ENCODE assay signal across 19 mouse cellular contexts in the genomic region with DNA sequence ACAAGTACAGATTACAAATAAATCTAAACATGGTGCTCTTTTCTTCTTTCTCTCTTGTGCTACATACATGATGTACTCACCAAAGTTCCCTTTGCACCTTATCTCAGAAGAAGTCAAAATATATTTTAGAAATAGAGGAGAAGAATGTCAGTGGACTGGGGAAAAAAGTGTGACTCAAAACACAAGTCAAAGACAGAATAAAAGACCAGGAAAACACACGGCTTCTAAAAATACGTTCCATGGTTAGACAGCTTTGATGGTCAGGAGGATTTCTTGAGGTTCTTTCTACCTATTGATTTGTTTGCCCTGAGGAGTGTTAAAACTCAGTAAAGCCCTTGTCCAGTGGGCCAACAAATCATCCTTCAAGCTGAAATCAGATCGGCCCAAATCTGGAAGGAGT.
DNase-seq lines count a peak whose midpoint lies in the region; ATAC-seq and TF ChIP-seq lines count a peak whose summit lies in the region.
"Had no signal": no experiment of that assay in that cellular context is flagged by ENCODE, and none has a peak within 500 bp of the region (broad histone marks: within the 10 kb centered on the region; RNA-seq: fewer than 3 reads in every experiment).

No protein-coding gene starts in this region.

- H3K36me3 ChIP-seq in midbrain, embryonic 11.5 days (ENCODE audit: control insufficient read depth, insufficient read depth, low read length) = no peaks in the 10 kb centered on the region
- H3K36me3 ChIP-seq in midbrain, embryonic 16.5 days (ENCODE audit: control insufficient read depth, insufficient read depth, low read length) = no peaks in the 10 kb centered on the region
- H3K36me3 ChIP-seq in CH12.LX (replicated peaks in 1 of 2; ENCODE audit: control insufficient read depth in 1 of 2, insufficient read depth in 1 of 2, low read length in 1 of 2) = no peaks in the 10 kb centered on the region
- H3K36me3 ChIP-seq: G1E had no signal

- H3K27me3 ChIP-seq in midbrain, embryonic 11.5 days (ENCODE audit: control insufficient read depth, insufficient read depth, low read length) = no peaks in the 10 kb centered on the region
- H3K27me3 ChIP-seq in midbrain, embryonic 16.5 days (ENCODE audit: control insufficient read depth, insufficient read depth, low read depth, low read length) = no peaks in the 10 kb centered on the region
- H3K27me3 ChIP-seq in CH12.LX (replicated peaks) = no peaks in the 10 kb centered on the region
- H3K27me3 ChIP-seq: Patski had no signal

- H3K4me3 ChIP-seq in midbrain, embryonic 11.5 days (ENCODE audit: low read depth, low read length) = no peak overlapping the region
- no peak overlapping the region for H3K4me3 ChIP-seq in midbrain, embryonic 16.5 days (ENCODE audit: low read depth, low read length)
- no peak overlapping the region for H3K4me3 ChIP-seq in CH12.LX (replicated peaks in 1 of 3; ENCODE audit: low read depth in 2 of 3, low read length in 2 of 3, poor library complexity in 1 of 3)

- H3K9me3 ChIP-seq in midbrain, embryonic 11.5 days (ENCODE audit: control insufficient read depth, low read length) = no peaks in the 10 kb centered on the region
- H3K9me3 ChIP-seq in midbrain, embryonic 16.5 days (replicated peaks; ENCODE audit: control insufficient read depth, low read length, poor library complexity, severe bottlenecking) = no peaks in the 10 kb centered on the region
- no peaks in the 10 kb centered on the region for H3K9me3 ChIP-seq in CH12.LX (replicated peaks; ENCODE audit: low read length)
- H3K9me3 ChIP-seq: G1E had no signal

- H3K9ac ChIP-seq in midbrain, embryonic 11.5 days (ENCODE audit: low read length) = no peak overlapping the region
- H3K9ac ChIP-seq in midbrain, embryonic 16.5 days (ENCODE audit: low read depth, low read length) = no peak overlapping the region
- H3K9ac ChIP-seq in CH12.LX (ENCODE audit: insufficient read depth, low read depth) = no peak overlapping the region

- TF ChIP-seq POLR2A in CH12.LX (IDR thresholded peaks at IDR 0.05; ENCODE audit: low read depth, low read length) = no peak

- TF ChIP-seq EP300 in CH12.LX (IDR thresholded peaks at IDR 0.05; ENCODE audit: low read length) = peak; percentile 78

- dilution Hi-C loops in CH12.LX (cut with MboI; ENCODE audit: extremely low pct_ligation_motif_present, extremely low pct_unique_long_range_greater_than_20kb, low sequenced_read_pairs) = no loop called here

- in situ Hi-C loops in CH12.LX (cut with MboI; ENCODE audit: low pct_ligation_motif_present, low pct_unique_long_range_greater_than_20kb, low sequenced_read_pairs) = no loop called here

- TF ChIP-seq RAD21 in CH12.LX (IDR thresholded peaks at IDR 0.05; ENCODE audit: low read depth, low read length) = no peak

- H3K4me1 ChIP-seq in midbrain, embryonic 11.5 days (ENCODE audit: control insufficient read depth, insufficient read depth, low read length) = no peaks in the 10 kb centered on the region
- H3K4me1 ChIP-seq in midbrain, embryonic 16.5 days (ENCODE audit: control insufficient read depth, insufficient read depth, low read length) = no peaks in the 10 kb centered on the region
- peaks cover 4 to 14% of the 10 kb centered on the region in 2 experiments for H3K4me1 ChIP-seq in CH12.LX (ENCODE audit: control insufficient read depth in 1 of 2, insufficient read depth in 2 of 2)

- no peaks in the 10 kb centered on the region for H3K79me2 ChIP-seq in CH12.LX (replicated peaks; ENCODE audit: control insufficient read depth, extremely low read depth, insufficient read depth, poor library complexity, severe bottlenecking)

- ATAC-seq in midbrain, embryonic 11.5 days (ENCODE audit: low FRiP score) = no peak
- no peak for ATAC-seq in midbrain, embryonic 16.5 days
- ATAC-seq: activated CD4-positive, CD25-positive, alpha-beta regulatory T cell, adult 4 months; CD4-positive, CD25-positive, alpha-beta regulatory T cell, adult 4 months; Patski had no signal

- peak; percentile 47 for DNase-seq in midbrain, embryonic 11.5 days (ENCODE audit: low spot score, missing footprints)
- no peak for DNase-seq in CH12.LX (ENCODE audit: extremely low read depth)
- DNase-seq in neural tube, embryonic 10.5 days (ENCODE audit: extremely low spot score, low spot score) = no peak
- DNase-seq: adrenal gland, adult 2 months; adrenal gland, adult 8-10 months; adrenal gland, postnatal 10 days; adrenal gland, postnatal 14 days; adrenal gland, postnatal 25 days; adrenal gland, postnatal 36 days; B cell, adult 2 months; cerebellum, adult 11 months; cerebellum, adult 11-12 months; cerebellum, adult 18-20 months; cerebellum, adult 2 months had no signal

- H3K27ac ChIP-seq in midbrain, embryonic 11.5 days (ENCODE audit: low read depth, low read length) = no peak overlapping the region
- H3K27ac ChIP-seq in midbrain, embryonic 16.5 days (ENCODE audit: low read length) = no peak overlapping the region
- no peak overlapping the region for H3K27ac ChIP-seq in CH12.LX (ENCODE audit: insufficient read depth, low read depth)

- no peak for TF ChIP-seq CTCF in CH12.LX (conservative IDR thresholded peaks at IDR 0.05 in 1 of 2, IDR thresholded peaks at IDR 0.05 in 1 of 2; ENCODE audit: low read depth in 2 of 2, low read length in 2 of 2)

- H3K4me2 ChIP-seq in midbrain, embryonic 11.5 days = no peak overlapping the region
- no peak overlapping the region for H3K4me2 ChIP-seq in midbrain, embryonic 16.5 days (ENCODE audit: low read length)
- peak overlapping the region; percentile 8; the same call in 1 of the 2 replicates for H3K4me2 ChIP-seq in CH12.LX (ENCODE audit: insufficient read depth, low read depth, poor library complexity, severe bottlenecking)

- 91% methylated on average over 3 of the region's 3 CpGs for WGBS in midbrain, embryonic 11.5 days
- 92% methylated on average over 3 of the region's 3 CpGs for WGBS in midbrain, embryonic 16.5 days

TF ChIP-seq in CH12.LX, 34 proteins besides CTCF, POLR2A, EP300 and RAD21:
- TF ChIP-seq E2F4 (IDR thresholded peaks at IDR 0.05; ENCODE audit: insufficient replicate concordance, low read depth, low read length) = no peak
- no peak for TF ChIP-seq KAT2A (IDR thresholded peaks at IDR 0.05; ENCODE audit: insufficient replicate concordance, low read length)
- TF ChIP-seq ETS1 (conservative IDR thresholded peaks at IDR 0.05; ENCODE audit: low read depth, low read length) = peak; percentile 43; the same call in 1 of the 2 replicates
- TF ChIP-seq TBP (conservative IDR thresholded peaks at IDR 0.05; ENCODE audit: low read depth, low read length) = no peak
- TF ChIP-seq NELFE (IDR thresholded peaks at IDR 0.05; ENCODE audit: low read depth, low read length) = no peak
- TF ChIP-seq MAZ (IDR thresholded peaks at IDR 0.05; ENCODE audit: low read depth, low read length) = no peak
- TF ChIP-seq MYC (IDR thresholded peaks at IDR 0.05; ENCODE audit: low read depth, low read length) = no peak
- TF ChIP-seq JUN (IDR thresholded peaks at IDR 0.05; ENCODE audit: insufficient read depth, low read depth, low read length) = peak; percentile 14; the same call in 1 of the 2 replicates
- no peak for TF ChIP-seq MXI1 (IDR thresholded peaks at IDR 0.05; ENCODE audit: low read depth, low read length)
- peak; percentile 88 for TF ChIP-seq MEF2A (IDR thresholded peaks at IDR 0.05; ENCODE audit: borderline replicate concordance, low read depth, low read length)
- TF ChIP-seq SIN3A (IDR thresholded peaks at IDR 0.05; ENCODE audit: low read length) = 0 out of 2 replicates have a peak, but pooled peaks have one; percentile 15
- no peak for TF ChIP-seq SMC3 (IDR thresholded peaks at IDR 0.05; ENCODE audit: low read depth, low read length)
- TF ChIP-seq CHD1 (IDR thresholded peaks at IDR 0.05; ENCODE audit: low read depth, low read length) = no peak
- TF ChIP-seq BHLHE40 (IDR thresholded peaks at IDR 0.05; ENCODE audit: low read depth, low read length) = peak; percentile 32; the same call in 1 of the 2 replicates
- no peak for TF ChIP-seq MAFK (IDR thresholded peaks at IDR 0.05; ENCODE audit: insufficient replicate concordance, low read length)
- TF ChIP-seq ZNF384 (IDR thresholded peaks at IDR 0.05; ENCODE audit: low read depth, low read length) = no peak
- TF ChIP-seq ZKSCAN1 (IDR thresholded peaks at IDR 0.05; ENCODE audit: borderline replicate concordance, low read depth, low read length) = no peak
- TF ChIP-seq CHD2 (IDR thresholded peaks at IDR 0.05; ENCODE audit: low read length) = peak; percentile 31; the same call in 1 of the 2 replicates
- no peak for TF ChIP-seq POLR2AphosphoS2 (IDR thresholded peaks at IDR 0.05; ENCODE audit: low read depth, low read length)
- TF ChIP-seq NRF1 (IDR thresholded peaks at IDR 0.05; ENCODE audit: low read depth, low read length) = no peak
- no peak for TF ChIP-seq USF2 (conservative IDR thresholded peaks at IDR 0.05; ENCODE audit: low read depth, low read length)
- TF ChIP-seq ZC3H11A (IDR thresholded peaks at IDR 0.05; ENCODE audit: low read depth, low read length) = no peak
- TF ChIP-seq UBTF (IDR thresholded peaks at IDR 0.05; ENCODE audit: low read depth, low read length) = no peak
- TF ChIP-seq MAX (IDR thresholded peaks at IDR 0.05; ENCODE audit: low read length) = no peak
- TF ChIP-seq ELF1 (IDR thresholded peaks at IDR 0.05; ENCODE audit: low read depth, low read length) = no peak
- TF ChIP-seq PAX5 (IDR thresholded peaks at IDR 0.05; ENCODE audit: low read length) = no peak
- no peak for TF ChIP-seq HCFC1 (IDR thresholded peaks at IDR 0.05; ENCODE audit: low read depth, low read length)
- TF ChIP-seq ZMIZ1 (IDR thresholded peaks at IDR 0.05; ENCODE audit: low read depth, low read length) = no peak
- peak; percentile 84 for TF ChIP-seq IRF4 (IDR thresholded peaks at IDR 0.05; ENCODE audit: low read depth, low read length)
- TF ChIP-seq RCOR1 (conservative IDR thresholded peaks at IDR 0.05; ENCODE audit: low read depth, low read length) = no peak
- peak; percentile 85 for TF ChIP-seq JUND (conservative IDR thresholded peaks at IDR 0.05; ENCODE audit: low read depth, low read length)
- TF ChIP-seq USF1 (IDR thresholded peaks at IDR 0.05; ENCODE audit: low read depth, low read length) = no peak
- 0 out of 2 replicates have a peak, but pooled peaks have one; percentile 23 for TF ChIP-seq TCF12 (IDR thresholded peaks at IDR 0.05; ENCODE audit: low read depth, low read length)
- TF ChIP-seq GABPA (IDR thresholded peaks at IDR 0.05; ENCODE audit: insufficient replicate concordance, low read depth, low read length) = no peak
